Mouse (Mus musculus): ENCODE results near the gene Wdfy1. TPM values are rescaled to one million over a fixed set of nuclear protein-coding genes. Genes with fewer than 3 reads are reported as not detected.

Wdfy1 gene
- 13.1 and 22.5 TPM in 2 replicates for polyA plus RNA-seq (2011; ENCODE audit: insufficient read depth, insufficient read length, low replicate concordance, missing spikeins)

DNA sequence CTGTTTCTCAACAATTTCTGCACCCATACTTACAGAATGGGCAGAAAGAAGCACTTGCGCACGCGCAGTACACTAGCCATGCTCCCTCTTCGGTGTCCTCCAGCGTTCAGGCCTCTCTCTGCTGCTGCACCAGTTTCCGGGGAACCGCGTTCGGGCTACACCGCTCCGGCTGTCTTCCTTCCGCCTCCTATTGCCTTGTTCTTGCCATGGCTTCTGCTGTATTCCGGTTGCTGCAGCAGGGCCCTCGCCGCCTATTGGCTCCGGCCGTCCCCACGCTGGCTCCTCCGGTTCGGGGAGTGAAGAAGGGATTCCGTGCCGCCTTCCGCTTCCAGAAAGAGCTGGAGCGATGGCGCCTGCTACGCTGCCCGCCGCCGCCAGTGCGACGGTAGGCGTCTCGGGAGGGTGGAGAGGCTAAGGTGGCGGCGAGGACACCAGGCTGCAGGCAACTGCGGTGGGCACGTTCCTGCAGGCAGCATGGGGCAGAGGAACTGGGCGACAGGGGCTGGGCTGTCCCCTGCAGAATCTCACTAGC lies at the start of gene Wdfy1, which contains the start of gene Mrpl44:
Wdfy1 (minus strand) TSS at position 217 of the 532 bp plus-strand sequence.
Mrpl44 (plus strand) TSS at position 92 of the 532 bp plus-strand sequence.
- under 1% methylated on average over 38 of the region's 38 CpGs for WGBS
- Histone ChIP-seq H3K27ac (ENCODE audit: control insufficient read depth, insufficient read depth, low read depth, low read length, poor library complexity) (peak within 1 kb of the TSS; percentile 86), H3K4me1 (ENCODE audit: control insufficient read depth, insufficient read depth, low read length) (no peaks in the 10 kb centered on the region; the same call in 1 of the 2 replicates), H3K4me3 (replicated peaks; ENCODE audit: control insufficient read depth, low read depth, low read length) (peak within 1 kb of the TSS; percentile 82)
- TF ChIP-seq CTCF (IDR thresholded peaks at IDR 0.05; ENCODE audit: control insufficient read depth, insufficient read depth, low read length) (no peak), POLR2A (IDR thresholded peaks at IDR 0.05; ENCODE audit: borderline replicate concordance, control insufficient read depth, low read depth, low read length) (peak; percentile 63; the same call in 1 of the 2 replicates)

- WGBS: 50% methylated on average over 14 of the region's 14 CpGs
- TF ChIP-seq CTCF (IDR thresholded peaks at IDR 0.05; ENCODE audit: control insufficient read depth, insufficient read depth, low read length) (no peak), POLR2A (IDR thresholded peaks at IDR 0.05; ENCODE audit: borderline replicate concordance, control insufficient read depth, low read depth, low read length) (no peak)
- Histone ChIP-seq H3K27ac (ENCODE audit: control insufficient read depth, insufficient read depth, low read depth, low read length, poor library complexity) (no peak overlapping the region), H3K4me3 (replicated peaks; ENCODE audit: control insufficient read depth, low read depth, low read length) (no peak overlapping the region), H3K4me1 (ENCODE audit: control insufficient read depth, insufficient read depth, low read length) (no peaks in the 10 kb centered on the region; the same call in 1 of the 2 replicates)
These were observed 48.1 kb upstream of the Wdfy1 start for GRCm38 (mm10) chr1:79823951-79824633.

GRCm38 (mm10) chr1:79822806-79823525 lies 47.0 kb upstream of the Wdfy1 start:
- TF ChIP-seq POLR2A (IDR thresholded peaks at IDR 0.05; ENCODE audit: borderline replicate concordance, control insufficient read depth, low read depth, low read length): no peak
- 43% methylated on average over 13 of the region's 13 CpGs for WGBS
- no peak overlapping the region for H3K4me3 ChIP-seq (replicated peaks; ENCODE audit: control insufficient read depth, low read depth, low read length)
- no peak overlapping the region for H3K27ac ChIP-seq (ENCODE audit: control insufficient read depth, insufficient read depth, low read depth, low read length, poor library complexity)
- no peaks in the 10 kb centered on the region; the same call in 1 of the 2 replicates for H3K4me1 ChIP-seq (ENCODE audit: control insufficient read depth, insufficient read depth, low read length)

- Histone ChIP-seq H3K4me1 (ENCODE audit: control insufficient read depth, insufficient read depth, low read length) (no peaks in the 10 kb centered on the region), H3K27ac (ENCODE audit: control insufficient read depth, insufficient read depth, low read depth, low read length, poor library complexity) (no peak overlapping the region), H3K4me3 (replicated peaks; ENCODE audit: control insufficient read depth, low read depth, low read length) (no peak overlapping the region)
- TF ChIP-seq POLR2A (IDR thresholded peaks at IDR 0.05; ENCODE audit: borderline replicate concordance, control insufficient read depth, low read depth, low read length): no peak
- TF ChIP-seq CTCF (IDR thresholded peaks at IDR 0.05; ENCODE audit: control insufficient read depth, insufficient read depth, low read length): no peak
- WGBS: 84% methylated on average over 11 of the region's 11 CpGs
These were observed 43.4 kb upstream of the Wdfy1 start for GRCm38 (mm10) chr1:79819296-79819879.

DNA sequence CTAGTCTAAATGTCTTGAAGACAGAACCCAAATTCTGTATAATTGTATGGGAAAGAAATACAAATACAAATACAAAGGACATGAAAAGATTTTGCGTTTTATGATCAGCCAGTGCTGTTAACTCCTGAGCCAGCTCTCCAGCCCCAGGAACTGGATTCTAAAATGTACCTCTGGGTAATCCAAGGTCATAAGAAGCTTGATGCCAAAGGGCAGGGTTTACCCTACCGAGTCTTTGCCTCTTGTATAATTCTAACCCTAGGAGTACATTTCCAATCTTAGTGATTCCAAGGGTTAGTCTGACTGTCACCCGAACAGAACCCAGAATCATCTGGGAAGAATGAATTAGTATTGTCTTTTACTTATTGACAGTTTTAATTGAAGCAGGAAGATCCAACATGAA lies 39.5 kb upstream of the Wdfy1 start:
- Histone ChIP-seq H3K4me1 (ENCODE audit: control insufficient read depth, insufficient read depth, low read length) (no peaks in the 10 kb centered on the region), H3K4me3 (replicated peaks; ENCODE audit: control insufficient read depth, low read depth, low read length) (no peak overlapping the region), H3K27ac (ENCODE audit: control insufficient read depth, insufficient read depth, low read depth, low read length, poor library complexity) (no peak overlapping the region)
- WGBS: 76% methylated on average over 3 of the region's 3 CpGs
- TF ChIP-seq POLR2A (IDR thresholded peaks at IDR 0.05; ENCODE audit: borderline replicate concordance, control insufficient read depth, low read depth, low read length) (no peak), CTCF (IDR thresholded peaks at IDR 0.05; ENCODE audit: control insufficient read depth, insufficient read depth, low read length) (no peak)

DNA sequence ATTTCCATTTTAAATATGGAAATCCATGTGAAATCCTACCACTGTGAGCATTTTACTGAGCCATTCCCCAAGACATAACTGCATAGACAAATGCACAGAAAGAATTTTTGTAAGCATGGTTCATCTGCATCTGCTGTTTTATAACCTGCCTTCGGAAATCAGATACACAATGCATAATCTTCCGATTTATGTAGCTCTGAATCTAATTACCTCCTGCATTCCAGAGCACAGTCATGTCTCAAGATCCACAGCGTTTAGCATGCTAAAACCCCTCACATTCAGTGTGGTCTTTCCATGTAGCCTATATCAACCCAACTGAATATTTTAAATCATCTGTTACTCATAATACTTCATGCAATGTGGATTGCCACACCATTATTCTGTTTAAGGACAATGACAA lies 33.5 kb upstream of the Wdfy1 start:
- Histone ChIP-seq H3K4me3 (replicated peaks; ENCODE audit: control insufficient read depth, low read depth, low read length) (no peak overlapping the region), H3K4me1 (ENCODE audit: control insufficient read depth, insufficient read depth, low read length) (no peaks in the 10 kb centered on the region; the same call in 1 of the 2 replicates), H3K27ac (ENCODE audit: control insufficient read depth, insufficient read depth, low read depth, low read length, poor library complexity) (no peak overlapping the region)
- 86% methylated on average over 3 of the region's 3 CpGs for WGBS
- no peak for TF ChIP-seq CTCF (IDR thresholded peaks at IDR 0.05; ENCODE audit: control insufficient read depth, insufficient read depth, low read length)
- TF ChIP-seq POLR2A (IDR thresholded peaks at IDR 0.05; ENCODE audit: borderline replicate concordance, control insufficient read depth, low read depth, low read length): no peak

- Histone ChIP-seq H3K4me3 (replicated peaks; ENCODE audit: control insufficient read depth, low read depth, low read length) (no peak overlapping the region), H3K27ac (ENCODE audit: control insufficient read depth, insufficient read depth, low read depth, low read length, poor library complexity) (no peak overlapping the region), H3K4me1 (ENCODE audit: control insufficient read depth, insufficient read depth, low read length) (peaks cover 1% of the 10 kb centered on the region)
- no peak for TF ChIP-seq POLR2A (IDR thresholded peaks at IDR 0.05; ENCODE audit: borderline replicate concordance, control insufficient read depth, low read depth, low read length)
- TF ChIP-seq CTCF (IDR thresholded peaks at IDR 0.05; ENCODE audit: control insufficient read depth, insufficient read depth, low read length): no peak
- WGBS: 27% methylated on average over 5 of the region's 5 CpGs
These were observed 30.9 kb upstream of the Wdfy1 start for GRCm38 (mm10) chr1:79806865-79807264.

DNA sequence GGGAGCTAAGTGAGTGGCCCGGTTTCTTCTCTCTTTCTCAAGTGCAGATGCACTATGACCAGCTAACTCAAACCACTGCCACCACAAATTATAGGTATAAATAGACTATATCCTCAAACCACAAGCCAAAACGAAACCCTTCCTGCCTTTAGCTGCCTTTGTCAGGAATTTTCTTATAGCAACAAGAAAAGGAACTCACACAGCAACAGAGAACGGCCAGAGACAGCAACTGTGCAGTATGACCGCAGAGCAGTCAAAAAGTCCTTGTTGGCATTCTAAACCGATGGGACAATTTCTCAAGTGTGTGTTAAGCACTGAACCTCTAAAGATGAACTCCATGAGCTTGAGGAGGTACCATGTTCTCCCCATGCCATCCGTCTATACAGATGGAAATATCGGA lies 27.7 kb upstream of the Wdfy1 start:
- H3K27ac ChIP-seq (ENCODE audit: control insufficient read depth, insufficient read depth, low read depth, low read length, poor library complexity): no peak overlapping the region
- peaks cover 1% of the 10 kb centered on the region for H3K4me1 ChIP-seq (ENCODE audit: control insufficient read depth, insufficient read depth, low read length)
- 31% methylated on average over 7 of the region's 7 CpGs for WGBS
- H3K4me3 ChIP-seq (replicated peaks; ENCODE audit: control insufficient read depth, low read depth, low read length): no peak overlapping the region
- TF ChIP-seq POLR2A (IDR thresholded peaks at IDR 0.05; ENCODE audit: borderline replicate concordance, control insufficient read depth, low read depth, low read length) (no peak), CTCF (IDR thresholded peaks at IDR 0.05; ENCODE audit: control insufficient read depth, insufficient read depth, low read length) (no peak)

All from bone marrow, adult 2 months (tissue).